Mouse (Mus musculus) layer of hippocampus, postnatal 25 days (tissue): ENCODE results near the gene Alkbh3. TPM values are rescaled to one million over a fixed set of nuclear protein-coding genes. Genes with fewer than 3 reads are reported as not detected.
A peak's percentile ranks its signal among the peaks of the same experiment; 100 is the strongest.

ENCODE experiments used
- DNase-seq, 2 experiments: peaks; one replicate each; pipeline ENCODE4 v3.0.0; 2022; ENCODE audit warnings: mixed read lengths in 2 of 2, low spot score in 1 of 2; ENCODE audit errors: extremely low spot score in 1 of 2
- total RNA-seq, 2 experiments: library from RNA; stranded (reverse); gene quantifications; 2 replicates each; pipeline ENCODE4 v1.2.3; 2021

Alkbh3 gene
- total RNA-seq, 2 experiments from 2014 or later, result 21.5 to 28.5 TPM

- peak; percentile 43 to 71 for DNase-seq
Observed at GRCm38 (mm10) chr2:93956331-93956801, 54.2 kb downstream of the Alkbh3 start.

GRCm38 (mm10) chr2:93955886-93956285 is 54.7 kb downstream of the Alkbh3 start:
- no peak for DNase-seq

- peak in 1 of 2 experiments; percentile 28 for DNase-seq
Observed at GRCm38 (mm10) chr2:93954781-93955578, 55.6 kb downstream of the Alkbh3 start.

- DNase-seq, result no peak
Observed at GRCm38 (mm10) chr2:93953726-93954125, 56.9 kb downstream of the Alkbh3 start.

GRCm38 (mm10) chr2:93946976-93947375 is 63.6 kb downstream of the Alkbh3 start:
- DNase-seq, result no peak

GRCm38 (mm10) chr2:93944855-93945254 is 65.8 kb downstream of the Alkbh3 start:
- DNase-seq, result no peak

GRCm38 (mm10) chr2:93944099-93944498 is 66.5 kb downstream of the Alkbh3 start:
- no peak for DNase-seq

GRCm38 (mm10) chr2:93941670-93942069 is 68.9 kb downstream of the Alkbh3 start:
- DNase-seq, result no peak

- DNase-seq, result no peak
Observed at GRCm38 (mm10) chr2:93938534-93938933, 72.1 kb downstream of the Alkbh3 start.

Other genes with a start within 250 kb of the Alkbh3 start
- 10 to 100 TPM; 50.2 to 51.0 TPM for gene Ext2, start 188.2 kb downstream of the Alkbh3 start, total RNA-seq
- gene Accs, start 160.9 kb downstream of the Alkbh3 start, total RNA-seq, result 1 to 10 TPM; 2.1 to 3.2 TPM
- gene Accsl, start 141.7 kb downstream of the Alkbh3 start, total RNA-seq, result under 1 TPM; 0.32 to 0.77 TPM
- 10 to 100 TPM; 52.7 to 63.8 TPM for gene Gm13889, start 53.6 kb downstream of the Alkbh3 start, total RNA-seq
- gene Gm27027, start 14.5 kb downstream of the Alkbh3 start, total RNA-seq, result not detected
- gene Hsd17b12, start 147.2 kb upstream of the Alkbh3 start, total RNA-seq, result 10 to 100 TPM; 69.8 to 76.4 TPM